Mouse (Mus musculus) small intestine, adult 2 months (tissue): ENCODE results near the gene Dnaja2.

ENCODE experiments used
- CTCF ChIP-seq: fragments of 200-500 bp; IDR thresholded peaks from 2 replicates; pipeline ENCODE4 v1.5.1; 2012; ENCODE audit warnings: low read depth, mild to moderate bottlenecking, control low read depth, inconsistent platforms, low read length, moderate library complexity, mixed read lengths; ENCODE audit not compliant: insufficient replicate concordance, insufficient read length; ENCODE audit errors: extremely low read depth
- POLR2A ChIP-seq: fragments of 200-500 bp; IDR thresholded peaks from 2 replicates; pipeline ENCODE4 v1.6.1; 2012; ENCODE audit warnings: low read depth, mild to moderate bottlenecking, control low read depth, inconsistent platforms, low read length, moderate library complexity

DNA sequence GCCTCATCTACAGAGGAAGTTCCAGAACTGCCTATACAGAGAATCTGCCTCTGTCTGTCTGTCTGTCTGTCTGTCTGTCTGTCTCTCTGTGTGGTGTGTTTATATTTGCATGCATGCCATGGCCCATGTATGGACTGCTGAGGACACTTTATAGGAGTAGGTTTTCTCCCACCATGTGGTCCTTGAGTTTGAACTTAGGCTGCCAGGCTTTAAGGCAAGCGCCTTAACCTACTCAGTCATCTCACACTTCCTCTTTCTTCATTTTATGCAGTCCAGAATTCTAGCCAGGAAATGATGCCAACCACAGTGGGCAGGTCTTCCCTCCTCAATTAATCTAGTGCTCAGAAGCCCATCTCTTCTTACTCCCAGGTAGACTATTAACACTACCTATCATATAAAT lies 4.1 kb upstream of the Dnaja2 start:
- TF ChIP-seq CTCF (no peak), POLR2A (no peak)
